Mouse (Mus musculus) erythroblast, adult 5-6 weeks (primary cell): ENCODE measurements around the gene Zcchc7. TPM values are rescaled to one million over a fixed set of nuclear protein-coding genes. Genes with fewer than 3 reads are reported as not detected.

Source experiments
- ATAC-seq: replicated peaks from 2 replicates; pipeline ENCODE4 v1.8.0; 2016; ENCODE audit warnings: moderate number of reproducible peaks, mild to moderate bottlenecking, moderate TSS enrichment, inconsistent platforms; ENCODE audit not compliant: poor library complexity, low FRiP score, severe bottlenecking
- total RNA-seq, 2 experiments: library from RNA; stranded (forward) in 1 of 2; stranded (reverse) in 1 of 2; fragments of 150-400 nt in 1 of 2; fragments of 200-764, 138-1000 nt in 1 of 2; gene quantifications; 2 replicates each; pipeline versions ENCODE4 v1.2.3 to v1.2.4; 2015 to 2017; ENCODE audit warnings: low replicate concordance in 2 of 2

Gene Zcchc7
- total RNA-seq, 2 experiments from 2014 or later = 19.2 to 39.8 TPM

- no peak for ATAC-seq
Measured at GRCm38 (mm10) chr4:44905651-44906271, 150.1 kb downstream of the Zcchc7 start.

GRCm38 (mm10) chr4:44906399-44906798 is 150.7 kb downstream of the Zcchc7 start:
- no peak for ATAC-seq

- ATAC-seq = no peak
Measured at GRCm38 (mm10) chr4:44910065-44910464, 154.4 kb downstream of the Zcchc7 start.

GRCm38 (mm10) chr4:44910857-44911256 is 155.2 kb downstream of the Zcchc7 start:
- ATAC-seq = no peak

GRCm38 (mm10) chr4:44917312-44917848 is 161.7 kb downstream of the Zcchc7 start:
- no peak for ATAC-seq

- no peak for ATAC-seq
Measured at GRCm38 (mm10) chr4:44917907-44918306, 162.2 kb downstream of the Zcchc7 start.

GRCm38 (mm10) chr4:44920831-44921230 is 165.2 kb downstream of the Zcchc7 start:
- ATAC-seq = no peak

- peak; percentile 66 for ATAC-seq
Measured at GRCm38 (mm10) chr4:44922466-44923128, 166.9 kb downstream of the Zcchc7 start.

GRCm38 (mm10) chr4:44923129-44923481 is 167.4 kb downstream of the Zcchc7 start:
- ATAC-seq = peak; percentile 52

- ATAC-seq = no peak
Measured at GRCm38 (mm10) chr4:44927934-44928333, 172.3 kb downstream of the Zcchc7 start.

- ATAC-seq = peak; percentile 85
Measured at GRCm38 (mm10) chr4:44928790-44929189, 173.1 kb downstream of the Zcchc7 start.

GRCm38 (mm10) chr4:44930406-44930805 is 174.7 kb downstream of the Zcchc7 start:
- ATAC-seq = peak; percentile 51

- ATAC-seq = no peak
Measured at GRCm38 (mm10) chr4:44931732-44932131, 176.1 kb downstream of the Zcchc7 start.

- ATAC-seq = no peak
Measured at GRCm38 (mm10) chr4:44938359-44939340, 183.0 kb downstream of the Zcchc7 start.

GRCm38 (mm10) chr4:44939576-44940249 is 184.0 kb downstream of the Zcchc7 start:
- ATAC-seq = no peak

GRCm38 (mm10) chr4:44940286-44940685 is 184.6 kb downstream of the Zcchc7 start:
- no peak for ATAC-seq

- no peak for ATAC-seq
Measured at GRCm38 (mm10) chr4:44942237-44942636, 186.6 kb downstream of the Zcchc7 start.

- no peak for ATAC-seq
Measured at GRCm38 (mm10) chr4:44943480-44943879, 187.8 kb downstream of the Zcchc7 start.

- no peak for ATAC-seq
Measured at GRCm38 (mm10) chr4:44944426-44945075, 188.9 kb downstream of the Zcchc7 start.
